Mouse (Mus musculus) olfactory bulb, adult 2 months (tissue): ENCODE results near the gene Rgs6.

Experiments used
- CTCF ChIP-seq: fragments of 200-500 bp; IDR thresholded peaks from 2 replicates; pipeline ENCODE4 v1.5.1; 2012; ENCODE audit warnings: low read depth, mild to moderate bottlenecking, low read length, moderate library complexity; ENCODE audit not compliant: insufficient read depth
- POLR2A ChIP-seq: fragments of 200-500 bp; IDR thresholded peaks from 2 replicates; pipeline ENCODE4 v1.6.1; 2012; ENCODE audit warnings: mild to moderate bottlenecking, low read depth, low read length, moderate library complexity; ENCODE audit not compliant: insufficient read depth

DNA sequence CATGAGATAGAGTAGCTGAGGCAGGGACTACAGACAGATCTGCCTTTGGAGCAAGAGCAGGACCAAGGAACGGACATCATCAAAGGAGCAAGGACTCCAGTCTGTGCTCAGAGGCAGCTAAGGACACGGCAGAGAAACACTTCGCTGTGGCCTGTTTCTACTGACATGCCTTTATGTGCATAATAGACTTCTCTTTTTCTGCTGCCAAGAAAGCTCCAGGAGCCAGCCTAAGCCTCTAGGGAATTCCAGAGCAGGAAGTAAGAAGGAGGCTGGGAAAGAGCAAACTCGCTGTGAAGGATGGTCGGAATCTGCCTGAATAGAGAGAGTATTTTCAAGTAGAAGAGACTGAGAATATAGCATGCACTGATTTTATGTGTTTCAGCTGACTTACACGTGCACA, 253.5 kb downstream of the Rgs6 start:
- no peak for TF ChIP-seq CTCF
- TF ChIP-seq POLR2A = no peak
